Mouse (Mus musculus) frontal cortex, postnatal 14 days (tissue): ENCODE measurements around the gene Rasal2.

Experiments used
- DNase-seq, 2 experiments: peaks; one replicate each; pipeline ENCODE4 v3.0.0; 2022; ENCODE audit warnings: low spot score in 2 of 2

The Rasal2 gene

GRCm38 (mm10) chr1:157439973-157440641, 27.7 kb upstream of the Rasal2 start:
- DNase-seq, result no peak

GRCm38 (mm10) chr1:157439101-157439500, 26.7 kb upstream of the Rasal2 start:
- DNase-seq, result no peak

- no peak for DNase-seq
Measured at GRCm38 (mm10) chr1:157438290-157438689, 25.9 kb upstream of the Rasal2 start.

- no peak for DNase-seq
Measured at GRCm38 (mm10) chr1:157435926-157436325, 23.5 kb upstream of the Rasal2 start.

GRCm38 (mm10) chr1:157434404-157434803, 22.0 kb upstream of the Rasal2 start:
- no peak for DNase-seq

- DNase-seq, result no peak
Measured at GRCm38 (mm10) chr1:157433316-157433715, 20.9 kb upstream of the Rasal2 start.

GRCm38 (mm10) chr1:157428366-157428765, 16.0 kb upstream of the Rasal2 start:
- DNase-seq, result no peak

GRCm38 (mm10) chr1:157427604-157428003, 15.2 kb upstream of the Rasal2 start:
- DNase-seq, result no peak

GRCm38 (mm10) chr1:157426933-157427332, 14.5 kb upstream of the Rasal2 start:
- DNase-seq, result no peak

GRCm38 (mm10) chr1:157425741-157426427, 13.5 kb upstream of the Rasal2 start:
- DNase-seq, result no peak

- no peak for DNase-seq
Measured at GRCm38 (mm10) chr1:157417861-157418260, 5.5 kb upstream of the Rasal2 start.

- DNase-seq, result no peak
Measured at GRCm38 (mm10) chr1:157417414-157417813, 5.0 kb upstream of the Rasal2 start.

- DNase-seq, result no peak
Measured at GRCm38 (mm10) chr1:157416628-157417027, 4.2 kb upstream of the Rasal2 start.

- no peak for DNase-seq
Measured at GRCm38 (mm10) chr1:157415771-157416170, 3.4 kb upstream of the Rasal2 start.

GRCm38 (mm10) chr1:157411711-157412380, 549 bp downstream of the Rasal2 start:
- peak; percentile 37 to 52 for DNase-seq

- DNase-seq, result no peak
Measured at GRCm38 (mm10) chr1:157411341-157411710, 1.1 kb downstream of the Rasal2 start.

- DNase-seq, result no peak
Measured at GRCm38 (mm10) chr1:157410937-157411336, 1.5 kb downstream of the Rasal2 start.

GRCm38 (mm10) chr1:157409648-157410047, 2.7 kb downstream of the Rasal2 start:
- DNase-seq, result no peak

- no peak for DNase-seq
Measured at GRCm38 (mm10) chr1:157388027-157388426, 24.4 kb downstream of the Rasal2 start.

- DNase-seq, result no peak
Measured at GRCm38 (mm10) chr1:157380694-157381093, 31.7 kb downstream of the Rasal2 start.

GRCm38 (mm10) chr1:157370397-157370796, 42.0 kb downstream of the Rasal2 start:
- no peak for DNase-seq

GRCm38 (mm10) chr1:157368316-157368715, 44.1 kb downstream of the Rasal2 start:
- DNase-seq, result no peak

GRCm38 (mm10) chr1:157346661-157347060, 65.7 kb downstream of the Rasal2 start:
- DNase-seq, result no peak
